Mouse (Mus musculus): Measurements from ENCODE around the gene Zfp148. TPM values are rescaled to one million over a fixed set of nuclear protein-coding genes. Genes with fewer than 3 reads are reported as not detected.

The Zfp148 gene
- total RNA-seq, 2 experiments from 2014 or later, result 132 to 139 TPM

DNA sequence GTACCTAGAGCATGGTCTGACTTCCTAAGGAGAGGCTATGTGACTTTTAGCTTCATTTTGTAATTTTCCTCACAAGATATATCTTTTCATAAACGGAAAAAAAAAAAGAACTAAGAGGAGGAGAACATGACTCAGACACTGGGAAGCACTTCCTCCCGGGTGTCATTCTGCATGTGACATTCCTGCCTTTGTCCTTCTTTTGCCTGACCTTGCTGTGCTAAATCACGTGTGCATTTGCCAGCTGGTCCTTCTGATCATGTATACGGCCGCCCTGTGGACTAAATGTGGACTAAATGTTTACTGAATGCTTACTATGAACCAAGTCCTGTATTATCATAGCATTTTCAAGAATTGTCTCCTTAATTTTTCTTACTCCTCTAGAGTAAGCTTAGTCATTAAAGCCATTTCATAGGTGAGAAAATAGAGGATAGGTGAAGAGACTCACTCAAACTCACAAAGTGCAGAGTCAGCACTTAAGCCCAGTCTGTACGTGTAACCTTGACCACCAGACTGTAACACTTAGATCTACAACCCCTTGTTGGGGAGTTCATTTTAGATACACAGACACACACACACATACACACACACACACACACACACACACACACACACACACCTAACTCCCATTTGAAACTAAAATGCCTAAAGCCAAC lies 139.4 kb downstream of the Zfp148 start:
- DNase-seq (ENCODE audit: extremely low spot score in 1 of 2, low spot score in 1 of 2), result no peak

DNA sequence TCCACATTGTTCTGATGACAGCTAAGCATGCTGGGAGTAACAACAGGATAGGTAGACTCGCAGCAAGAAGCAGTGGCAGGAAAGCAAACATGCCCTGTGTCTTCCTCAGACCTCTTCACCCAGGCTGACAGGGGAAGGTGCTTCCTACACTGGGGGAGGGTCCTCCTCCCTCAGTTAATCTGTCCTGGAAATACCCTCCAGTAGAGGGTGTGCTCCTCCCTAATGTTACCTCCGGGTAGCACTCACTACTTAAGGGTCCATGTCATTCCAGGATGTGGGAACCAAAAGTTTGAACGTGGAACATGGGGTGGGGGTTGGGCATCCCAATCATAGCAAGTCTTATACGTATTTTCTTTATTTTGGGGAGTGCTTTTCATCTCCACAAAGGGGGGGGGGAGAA lies 141.9 kb downstream of the Zfp148 start:
- DNase-seq (ENCODE audit: extremely low spot score in 1 of 2, low spot score in 1 of 2), result no peak

DNA sequence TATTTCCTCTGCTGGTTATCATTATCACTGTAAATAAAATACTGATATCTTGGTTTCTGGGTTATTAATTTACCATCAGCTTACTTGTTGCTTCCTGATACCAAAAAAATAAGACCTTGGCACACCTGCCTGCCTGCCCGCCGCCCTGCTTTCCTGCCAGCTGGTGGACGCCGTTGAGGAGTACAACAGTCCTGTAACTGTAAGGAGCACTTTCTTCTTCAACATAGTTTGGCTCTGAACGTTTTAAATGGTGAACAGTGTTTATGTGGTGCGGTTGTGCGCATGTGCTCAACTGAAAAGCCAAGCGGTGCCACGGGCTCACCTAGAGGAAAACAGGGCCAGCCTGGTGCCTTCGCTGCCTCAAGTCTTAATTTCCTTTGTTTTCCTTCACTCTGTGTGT lies 142.9 kb downstream of the Zfp148 start:
- no peak for DNase-seq (ENCODE audit: extremely low spot score in 1 of 2, low spot score in 1 of 2)

DNA sequence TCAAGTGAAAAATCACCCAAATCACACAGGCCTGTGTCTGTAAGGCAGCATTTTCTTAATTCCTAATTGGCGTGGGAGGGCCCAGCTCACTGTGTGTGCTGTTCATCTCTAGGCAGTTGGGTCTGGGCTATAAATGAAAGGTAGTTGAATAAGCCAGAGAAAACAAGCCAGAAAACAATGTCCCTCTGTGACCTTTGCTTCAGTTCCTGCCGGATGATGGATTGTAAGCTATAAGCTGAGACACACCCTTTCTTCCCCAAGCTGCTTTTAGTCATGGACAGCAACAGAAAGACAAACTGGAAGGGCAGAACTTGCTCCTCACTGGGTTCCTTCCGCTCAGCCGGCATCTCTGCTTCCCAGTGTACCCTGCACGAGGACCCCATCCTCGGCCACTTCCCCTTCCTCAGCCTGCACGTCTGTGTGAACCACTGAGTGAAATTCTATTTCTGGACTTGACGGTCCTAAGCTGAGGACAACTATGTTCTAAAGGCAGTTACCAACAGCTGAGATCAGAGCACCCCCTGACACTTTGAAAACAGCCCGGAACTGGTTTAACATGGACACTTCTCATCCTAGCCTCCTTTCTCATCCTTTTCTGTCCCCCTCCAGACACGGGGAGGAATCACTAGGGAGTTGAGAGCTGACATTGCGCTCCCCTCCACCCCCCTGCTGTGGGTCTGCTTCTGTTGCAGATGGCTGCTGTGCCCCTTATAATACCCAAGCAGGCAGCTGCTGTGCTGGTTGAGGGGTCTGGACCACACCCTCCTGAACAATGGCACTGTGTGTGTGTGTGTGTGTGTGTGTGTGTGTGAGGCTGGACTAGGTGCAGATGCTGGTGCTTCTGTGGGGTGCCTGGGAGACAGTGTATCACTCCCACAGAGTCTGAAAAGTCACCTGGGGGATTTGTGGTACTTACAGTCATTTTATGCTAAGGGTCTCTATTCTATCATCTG lies 149.1 kb downstream of the Zfp148 start:
- DNase-seq (ENCODE audit: extremely low spot score in 1 of 2, low spot score in 1 of 2), result no peak

DNA sequence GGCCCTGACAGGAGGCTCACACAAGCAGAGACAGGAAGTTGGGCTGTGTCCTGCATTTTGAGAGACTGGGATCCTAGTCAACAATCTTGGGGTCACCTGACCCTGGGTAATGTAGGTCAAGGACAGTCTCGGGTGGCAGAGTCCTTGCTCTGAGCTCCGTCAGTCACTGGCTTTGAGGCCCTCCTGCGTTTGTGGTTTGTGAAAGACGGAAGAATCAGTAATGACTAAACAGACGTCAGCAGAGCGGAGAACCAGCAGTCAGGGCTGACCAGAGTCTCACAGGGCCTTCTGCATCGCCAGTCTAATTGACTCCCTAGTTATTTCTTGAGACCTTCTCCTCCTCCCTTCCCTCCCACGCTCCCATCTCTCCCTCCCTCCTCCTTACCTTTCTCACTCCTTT lies 150.5 kb downstream of the Zfp148 start:
- no peak for DNase-seq (ENCODE audit: extremely low spot score in 1 of 2, low spot score in 1 of 2)

DNA sequence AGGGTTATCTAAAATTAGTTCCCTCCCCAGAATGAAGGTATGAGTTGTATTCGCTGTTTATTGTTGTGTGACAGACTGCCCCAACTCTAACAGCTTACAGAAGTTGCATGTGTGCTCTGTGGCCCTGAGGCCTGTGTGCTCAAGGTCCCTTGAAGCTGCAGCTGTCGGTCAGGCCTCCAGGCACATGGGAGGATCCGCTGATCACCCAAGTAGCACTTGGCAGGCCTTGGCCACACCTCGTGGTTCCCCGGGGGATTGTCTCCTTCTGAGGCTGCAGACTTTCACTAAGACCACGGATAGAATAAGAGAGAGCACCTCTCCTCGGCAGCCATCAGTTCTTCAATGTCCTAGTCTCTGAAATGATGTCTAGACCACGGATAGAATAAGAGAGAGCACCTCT lies 155.8 kb downstream of the Zfp148 start:
- no peak for DNase-seq (ENCODE audit: extremely low spot score in 1 of 2, low spot score in 1 of 2)

DNA sequence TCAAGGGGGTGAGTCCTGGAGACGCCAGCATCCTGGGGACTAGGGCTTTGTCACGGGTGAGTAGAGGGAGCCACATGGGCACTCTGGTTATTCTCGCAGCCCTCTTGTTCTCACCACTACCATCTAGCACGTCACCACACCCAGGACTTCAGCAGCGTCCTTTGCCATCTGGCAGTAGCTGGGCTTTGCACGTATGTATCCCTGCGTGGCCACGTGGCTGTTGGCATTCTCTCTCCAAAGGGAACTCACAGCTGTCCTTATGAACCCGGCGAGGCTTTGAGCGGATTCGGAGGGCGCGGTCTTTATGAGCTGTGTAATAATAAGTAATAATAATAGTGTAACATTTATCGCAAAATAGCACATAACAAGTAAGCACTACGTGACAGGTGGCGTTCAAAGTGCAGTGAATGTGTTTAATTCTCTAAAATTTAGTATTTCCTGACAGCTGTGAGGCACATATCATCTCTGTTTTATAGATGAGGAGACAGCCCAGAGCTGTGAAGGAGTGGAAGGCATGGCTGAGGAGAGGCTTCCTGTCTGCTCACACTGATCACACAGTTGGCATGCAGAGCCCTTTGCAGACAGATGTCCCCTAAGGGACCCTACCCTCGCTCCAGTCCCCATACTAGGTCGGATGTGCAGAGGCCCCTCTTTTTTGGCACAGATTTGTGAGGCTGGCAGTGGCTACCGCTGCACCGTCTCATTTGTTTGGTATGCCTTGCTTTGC lies 157.0 kb downstream of the Zfp148 start:
- DNase-seq (ENCODE audit: extremely low spot score in 1 of 2, low spot score in 1 of 2), result no peak

DNA sequence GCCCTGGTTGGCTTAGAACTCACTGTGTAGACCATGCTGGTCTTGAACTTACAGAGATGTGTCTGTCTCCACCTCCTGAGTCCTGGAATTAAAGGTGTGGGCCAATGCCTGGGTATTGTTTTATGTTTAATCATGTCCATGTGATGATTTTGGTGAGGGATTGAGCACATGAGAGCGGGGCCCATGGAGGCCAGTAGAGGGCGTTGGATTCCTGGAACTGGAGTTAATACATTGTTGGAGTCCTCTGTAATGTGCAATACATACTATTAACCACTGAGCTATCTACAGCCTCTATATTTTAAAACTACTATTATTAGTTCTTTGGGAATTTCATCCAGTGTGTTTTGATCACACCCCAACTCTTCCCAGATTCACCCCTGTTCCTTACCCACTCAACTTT lies 163.7 kb downstream of the Zfp148 start:
- DNase-seq (ENCODE audit: extremely low spot score in 1 of 2, low spot score in 1 of 2), result no peak

DNA sequence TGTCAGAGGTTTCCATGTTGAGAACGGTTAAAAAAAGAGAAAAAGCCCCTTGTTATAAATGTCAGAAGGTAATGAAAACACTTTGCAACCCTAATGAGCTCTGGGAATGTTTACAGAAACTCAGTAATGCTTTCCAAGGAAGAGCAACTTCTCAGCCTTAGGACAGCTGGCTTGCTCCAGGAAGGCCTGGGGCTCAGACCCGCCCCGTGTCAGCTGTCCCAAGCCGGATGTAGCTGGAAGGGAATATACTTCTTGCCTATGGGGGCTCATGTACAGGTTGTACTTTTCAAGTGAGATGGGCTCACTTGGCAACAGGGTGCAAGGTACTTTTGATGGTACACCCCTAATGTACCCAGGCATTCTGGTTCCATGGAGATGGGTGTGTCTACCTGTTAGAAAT lies 164.9 kb downstream of the Zfp148 start:
- DNase-seq (ENCODE audit: extremely low spot score in 1 of 2, low spot score in 1 of 2), result no peak

DNA sequence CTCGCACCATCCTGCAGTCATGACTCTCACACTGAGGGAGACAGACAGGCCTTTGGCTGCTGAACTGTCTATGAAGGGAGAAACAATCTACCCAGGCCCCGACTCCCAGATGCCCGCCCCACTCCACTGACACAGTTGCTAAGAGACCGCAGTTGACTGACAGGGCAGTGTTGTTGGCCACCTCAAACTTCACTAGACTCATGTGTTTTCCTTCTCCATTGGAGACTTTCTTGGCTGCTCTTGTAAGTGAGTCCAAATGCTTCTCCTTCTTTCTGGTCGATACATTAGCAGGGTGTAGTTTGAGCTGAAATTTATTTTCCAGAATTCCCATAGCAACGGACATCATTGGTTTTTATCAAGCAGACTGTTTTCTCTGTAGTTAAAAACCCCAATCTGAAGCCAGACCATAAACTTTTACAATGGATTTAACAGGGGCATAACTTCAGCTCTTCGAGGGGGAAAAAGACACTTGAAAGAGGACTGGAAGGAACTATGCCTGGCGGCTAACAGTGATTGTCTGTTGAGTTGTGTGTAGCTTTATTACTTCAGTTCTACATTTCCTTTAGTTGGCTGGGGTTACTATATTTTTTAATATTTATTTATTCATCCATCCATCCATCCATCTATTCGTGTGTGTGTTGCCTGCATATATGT lies 173.2 kb downstream of the Zfp148 start:
- no peak for DNase-seq (ENCODE audit: extremely low spot score in 1 of 2, low spot score in 1 of 2)

Other genes with a start within 250 kb of the Zfp148 start
- 10 to 100 TPM; 19.3 to 19.6 TPM for gene Osbpl11, start 195.8 kb upstream of the Zfp148 start, total RNA-seq (2021)
- gene Snx4, start 129.4 kb upstream of the Zfp148 start, total RNA-seq (2021), result 10 to 100 TPM; 34.6 to 37.1 TPM
- under 1 TPM; 0.57 to 0.96 TPM for gene Slc12a8, start 136.5 kb downstream of the Zfp148 start, total RNA-seq (2021)